Mouse (Mus musculus) embryonic stem cell, embryonic (primary cell): ENCODE measurements around the gene 0610010F05Rik.
"Not testable (repeated sequence)": the region's sequence is repeated elsewhere in the genome, so short reads cannot be mapped to it uniquely, and the experiment has no call there.

Experiments used
- CTCF ChIA-PET, 4 experiments: fragments of 300-600 bp in 2 of 4; fragments of 350-600 bp in 2 of 4; sonication (Branson Sonifier 250); formaldehyde crosslinking; loops; one replicate each; lab custom pipeline; 2022; ENCODE audit warnings: inconsistent platforms in 2 of 4; lab: Charles Lee
- POLR2A ChIA-PET, 4 experiments: fragments of 300-600 bp in 2 of 4; fragments of 350-600 bp in 2 of 4; sonication (Branson Sonifier 250); formaldehyde crosslinking; loops; one replicate each; lab custom pipeline; 2022; ENCODE audit warnings: antibody characterized with exemption in 4 of 4, inconsistent platforms in 1 of 4; lab: Charles Lee

The 0610010F05Rik gene

GRCm38 (mm10) chr11:23634573-23634972 lies 1.1 kb upstream of the 0610010F05Rik start:
- CTCF ChIA-PET = no interaction called here
- POLR2A ChIA-PET = interaction anchor here in 1 of 4 experiments (0.6 to 2.5 kb wide), 4 partner anchors 11 to 220 kb away, joined by 3 to 34 read pairs (median 8); partner anchors contain the start of genes Pex13 and Pus10

- ChIA-PET CTCF (no interaction called here), POLR2A (interaction anchor here (0.6 to 2.5 kb wide), 33 partner anchors 8 to 1999 kb away, joined by 3 to 43 read pairs (median 4); partner anchors contain the start of genes Pex13 (in 3 of the 4), Pus10 (in 3 of the 4) and Ahsa2 (in 2 of the 4))
These were observed 408 bp upstream of the 0610010F05Rik start for GRCm38 (mm10) chr11:23633879-23634215.

- POLR2A ChIA-PET = interaction anchor here in 1 of 4 experiments (2.1 kb wide), 1 partner anchor 35 kb away, joined by 5 read pairs; the partner anchor contains the start of genes Pex13 and Pus10
- CTCF ChIA-PET = no interaction called here
These were observed 2.8 kb downstream of the 0610010F05Rik start for GRCm38 (mm10) chr11:23630664-23631063.

- CTCF ChIA-PET = no interaction called here
- POLR2A ChIA-PET = interaction anchor here in 2 of 4 experiments (1.0 to 1.3 kb wide), 3 partner anchors 10 to 47 kb away, joined by 3 to 5 read pairs (median 4); partner anchors contain the start of genes 0610010F05Rik (in 1 of the 2), Pex13 (in 1 of the 2) and Pus10 (in 1 of the 2)
These were observed 14.4 kb downstream of the 0610010F05Rik start for GRCm38 (mm10) chr11:23618995-23619394.

- POLR2A ChIA-PET = interaction anchor here in 2 of 4 experiments (1.2 to 2.0 kb wide), 2 partner anchors 51 to 52 kb away, joined by 3 to 11 read pairs; partner anchors contain the start of genes Pus10 (in 2 of the 2) and Pex13 (in 1 of the 2)
- CTCF ChIA-PET = interaction anchor here in 1 of 4 experiments (0.6 to 0.8 kb wide), 2 partner anchors 17 to 23 kb away, joined by 3 to 5 read pairs; no protein-coding TSS in a partner anchor
These were observed 18.9 kb downstream of the 0610010F05Rik start for GRCm38 (mm10) chr11:23614546-23614945.

- CTCF ChIA-PET = interaction anchor here in 1 of 4 experiments (0.6 kb wide), 1 partner anchor 96 kb away, joined by 5 read pairs; no protein-coding TSS in a partner anchor
- POLR2A ChIA-PET = not testable (repeated sequence)
These were observed 26.1 kb downstream of the 0610010F05Rik start for GRCm38 (mm10) chr11:23607291-23607690.

GRCm38 (mm10) chr11:23570130-23570529 lies 63.3 kb downstream of the 0610010F05Rik start:
- ChIA-PET CTCF (no interaction called here), POLR2A (no interaction called here)

GRCm38 (mm10) chr11:23565761-23566160 lies 67.7 kb downstream of the 0610010F05Rik start:
- ChIA-PET POLR2A (interaction anchor here in 3 of 4 experiments (0.5 to 1.8 kb wide), 7 partner anchors 9 to 578 kb away, joined by 3 to 6 read pairs (median 3); partner anchors contain the start of genes Ahsa2 (in 2 of the 3) and 0610010F05Rik (in 1 of the 3)), CTCF (interaction anchor here (0.5 to 1.8 kb wide), 11 partner anchors 9 to 496 kb away, joined by 3 to 12 read pairs (median 4); no protein-coding TSS in a partner anchor)

GRCm38 (mm10) chr11:23557039-23557630 lies 76.3 kb downstream of the 0610010F05Rik start:
- CTCF ChIA-PET = interaction anchor here in 3 of 4 experiments (0.6 to 1.6 kb wide), 7 partner anchors 8 to 1592 kb away, joined by 3 to 12 read pairs (median 3); partner anchors contain the start of gene Ahsa2 (in 1 of the 3)
- POLR2A ChIA-PET = interaction anchor here in 1 of 4 experiments (0.7 to 1.9 kb wide), 4 partner anchors 8 to 300 kb away, joined by 3 to 6 read pairs (median 5); no protein-coding TSS in a partner anchor

- POLR2A ChIA-PET = no interaction called here
These were observed 96.0 kb downstream of the 0610010F05Rik start for GRCm38 (mm10) chr11:23537446-23537845.

GRCm38 (mm10) chr11:23520473-23521205 lies 112.8 kb downstream of the 0610010F05Rik start, which contains the start of gene 1700093K21Rik:
Gene 1700093K21Rik, minus strand, starts transcription at chr11:23521155.
- POLR2A ChIA-PET = interaction anchor here in 1 of 4 experiments (0.6 to 1.6 kb wide), 4 partner anchors 11 to 263 kb away, joined by 3 to 5 read pairs (median 4); partner anchors contain the start of gene Ahsa2
- CTCF ChIA-PET = no interaction called here

More at GRCm38 (mm10) chr11:23537446-23537845, 96.0 kb downstream of the 0610010F05Rik start:
- CTCF ChIA-PET = interaction anchor here in 1 of 4 experiments (0.6 kb wide), 1 partner anchor 96 kb away, joined by 8 read pairs; the partner anchor contains the start of gene 0610010F05Rik

- POLR2A ChIA-PET = interaction anchor here in 1 of 4 experiments (0.7 to 1.6 kb wide), 4 partner anchors 21 to 80 kb away, joined by 3 to 9 read pairs (median 4); partner anchors contain the start of gene Ahsa2
- CTCF ChIA-PET = interaction anchor here in 2 of 4 experiments (0.6 to 0.8 kb wide), 2 partner anchors 80 to 106 kb away, joined by 4 to 8 read pairs; no protein-coding TSS in a partner anchor
These were observed 114.5 kb downstream of the 0610010F05Rik start for GRCm38 (mm10) chr11:23518981-23519380.

- CTCF ChIA-PET = interaction anchor here in 1 of 4 experiments (1.5 kb wide), 1 partner anchor 50 kb away, joined by 3 read pairs; no protein-coding TSS in a partner anchor
- POLR2A ChIA-PET = interaction anchor here in 2 of 4 experiments (1.1 to 3.4 kb wide), 3 partner anchors 11 to 150 kb away, joined by 3 to 17 read pairs (median 3); partner anchors contain the start of genes Ahsa2 (in 1 of the 2), Pex13 (in 1 of the 2) and Pus10 (in 1 of the 2)
These were observed 118.1 kb downstream of the 0610010F05Rik start for GRCm38 (mm10) chr11:23515315-23515714.
